ENCODE assay signal across 9 mouse cellular contexts in the genomic region with DNA sequence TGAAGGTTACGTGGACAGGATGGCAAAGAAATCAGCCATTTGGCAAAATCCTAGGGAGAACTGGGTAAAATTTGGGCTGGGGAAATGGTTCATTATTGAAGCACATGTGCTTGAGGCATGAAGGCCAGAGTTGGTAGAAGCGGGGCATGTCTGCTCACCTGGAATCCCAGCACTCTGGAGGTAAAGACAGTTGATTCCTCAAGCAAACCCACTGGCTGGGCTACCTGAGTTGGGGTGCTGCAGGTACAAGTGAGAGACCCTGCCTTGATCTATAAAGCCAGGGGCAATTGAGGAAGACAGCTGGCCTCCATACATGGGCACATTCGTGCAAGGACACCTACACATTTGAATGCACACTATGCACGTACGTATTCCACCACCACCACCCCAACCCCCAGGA. TPM values are rescaled to one million over a fixed set of nuclear protein-coding genes. Genes with fewer than 3 reads are reported as not detected.
A peak's percentile ranks its signal among the peaks of the same experiment; 100 is the strongest.
DNase-seq lines count a peak whose midpoint lies in the region; ATAC-seq lines count a peak whose summit lies in the region.
"Had no signal": no experiment of that assay in that cellular context is flagged by ENCODE, and none has a peak within 500 bp of the region (broad histone marks: within the 10 kb centered on the region; RNA-seq: fewer than 3 reads in every experiment).

No protein-coding gene starts in this region.

- 92% methylated on average over 5 of the region's 5 CpGs for WGBS in kidney, embryonic 16.5 days
- 91% methylated on average over 5 of the region's 5 CpGs for WGBS in embryonic facial prominence, embryonic 10.5 days
- WGBS in heart, embryonic 16.5 days, result 93% methylated on average over 5 of the region's 5 CpGs
- WGBS in liver, embryonic 16.5 days (ENCODE audit: insufficient replicate concordance), result 80% methylated on average over 5 of the region's 5 CpGs

- H3K27ac ChIP-seq in kidney, embryonic 16.5 days (ENCODE audit: low read length), result no peak overlapping the region
- no peak overlapping the region for H3K27ac ChIP-seq in embryonic facial prominence, embryonic 10.5 days (replicated peaks)
- H3K27ac ChIP-seq in heart, embryonic 16.5 days (ENCODE audit: low read length), result no peak overlapping the region
- H3K27ac ChIP-seq in liver, embryonic 16.5 days (ENCODE audit: low read length), result no peak overlapping the region

- no peak overlapping the region for H3K9ac ChIP-seq in kidney, embryonic 16.5 days (replicated peaks; ENCODE audit: low read length)
- H3K9ac ChIP-seq in heart, embryonic 16.5 days (ENCODE audit: low read length), result no peak overlapping the region
- no peak overlapping the region; the same call in 1 of the 2 replicates for H3K9ac ChIP-seq in liver, embryonic 16.5 days (ENCODE audit: low read depth, low read length)

- H3K4me1 ChIP-seq in kidney, embryonic 16.5 days (ENCODE audit: insufficient read depth, low read length), result peaks cover 10% of the 10 kb centered on the region; the same call in 1 of the 2 replicates
- H3K4me1 ChIP-seq in embryonic facial prominence, embryonic 10.5 days, result peaks cover 10% of the 10 kb centered on the region
- H3K4me1 ChIP-seq in heart, embryonic 16.5 days (ENCODE audit: control insufficient read depth, insufficient read depth, low read length), result peaks cover 10% of the 10 kb centered on the region; the same call in 1 of the 2 replicates
- H3K4me1 ChIP-seq in liver, embryonic 16.5 days (ENCODE audit: control insufficient read depth, low read depth, low read length), result peaks cover 12% of the 10 kb centered on the region

- H3K36me3 ChIP-seq in kidney, embryonic 16.5 days (ENCODE audit: insufficient read depth, low read length), result peaks cover 37% of the 10 kb centered on the region
- peaks cover 42% of the 10 kb centered on the region for H3K36me3 ChIP-seq in embryonic facial prominence, embryonic 10.5 days (replicated peaks)
- peaks cover 24% of the 10 kb centered on the region for H3K36me3 ChIP-seq in heart, embryonic 16.5 days (ENCODE audit: control insufficient read depth, insufficient read depth)
- H3K36me3 ChIP-seq in liver, embryonic 16.5 days (ENCODE audit: control insufficient read depth, insufficient read depth), result no peaks in the 10 kb centered on the region

- DNase-seq in kidney, postnatal 14 days, result no peak
- DNase-seq in embryonic facial prominence, embryonic 10.5 days (ENCODE audit: low spot score), result no peak
- DNase-seq in gastrocnemius, postnatal 4 days (ENCODE audit: low spot score in 2 of 2), result no peak
- DNase-seq in thymus, postnatal 25 days, result no peak

- H3K4me2 ChIP-seq in kidney, embryonic 16.5 days (replicated peaks; ENCODE audit: low read depth, low read length), result peak overlapping the region; percentile 76
- H3K4me2 ChIP-seq in heart, embryonic 16.5 days (ENCODE audit: low read depth, low read length), result peak overlapping the region; percentile 79
- peak overlapping the region; percentile 80; the same call in 1 of the 2 replicates for H3K4me2 ChIP-seq in liver, embryonic 16.5 days (ENCODE audit: low read depth, low read length)

- ATAC-seq in kidney, embryonic 16.5 days (ENCODE audit: low FRiP score, low TSS enrichment), result no peak
- no peak for ATAC-seq in heart, embryonic 16.5 days (replicated peaks; ENCODE audit: extremely low read depth, insufficient read depth, low FRiP score)
- ATAC-seq in liver, embryonic 16.5 days (ENCODE audit: low read depth), result no peak
- ATAC-seq in inflammation-experienced regulatory T-cells, adult 6 months, result no peak

- H3K4me3 ChIP-seq in kidney, embryonic 16.5 days (ENCODE audit: low read length), result peak overlapping the region; percentile 75
- H3K4me3 ChIP-seq in embryonic facial prominence, embryonic 10.5 days, result peak overlapping the region; percentile 72
- H3K4me3 ChIP-seq in heart, embryonic 16.5 days (ENCODE audit: low read length), result peak overlapping the region; percentile 71
- H3K4me3 ChIP-seq in liver, embryonic 16.5 days (ENCODE audit: low read depth, low read length), result no peak overlapping the region; the same call in 1 of the 2 replicates

- H3K27me3 ChIP-seq in kidney, embryonic 16.5 days (ENCODE audit: insufficient read depth, low read length), result no peaks in the 10 kb centered on the region
- H3K27me3 ChIP-seq in embryonic facial prominence, embryonic 10.5 days (replicated peaks; ENCODE audit: low read depth, poor library complexity, severe bottlenecking), result peaks cover 8% of the 10 kb centered on the region
- no peaks in the 10 kb centered on the region for H3K27me3 ChIP-seq in heart, embryonic 16.5 days (ENCODE audit: control insufficient read depth, insufficient read depth, low read length)
- no peaks in the 10 kb centered on the region for H3K27me3 ChIP-seq in liver, embryonic 16.5 days (ENCODE audit: control insufficient read depth, insufficient read depth, low read depth, low read length)

- H3K9me3 ChIP-seq in kidney, embryonic 16.5 days (ENCODE audit: low read length), result no peaks in the 10 kb centered on the region
- no peaks in the 10 kb centered on the region for H3K9me3 ChIP-seq in embryonic facial prominence, embryonic 10.5 days
- H3K9me3 ChIP-seq in heart, embryonic 16.5 days (replicated peaks; ENCODE audit: control insufficient read depth, low read length), result no peaks in the 10 kb centered on the region
- no peaks in the 10 kb centered on the region for H3K9me3 ChIP-seq in liver, embryonic 16.5 days (replicated peaks; ENCODE audit: control insufficient read depth, low read length)

RNA-seq across cellular contexts. Expression of a gene that starts 0.9 kb away (rescaled TPM):
- 61.8 and 64.7 TPM in 2 replicates for polyA plus RNA-seq in kidney, embryonic 16.5 days (2015; fragmentation: Nextera tagmentation; extraction: Ambion mirVana)
- 31.6 and 34.8 TPM in 2 replicates for polyA plus RNA-seq in embryonic facial prominence, embryonic 10.5 days (2016; fragmentation: Nextera tagmentation; extraction: Ambion mirVana)
- 58.6 and 63.6 TPM in 2 replicates for polyA plus RNA-seq in heart, embryonic 16.5 days (2015; fragmentation: Nextera tagmentation; extraction: Ambion mirVana)
- 8.1 and 8.9 TPM in 2 replicates for polyA plus RNA-seq in liver, embryonic 16.5 days (2015; fragmentation: Nextera tagmentation; extraction: Ambion mirVana)
- polyA plus RNA-seq in inflammation-experienced regulatory T-cells, adult 6 months (2017; shearing (Covaris generic)), result 10 to 100 TPM; 27.1 to 55.4 (median 47.5) TPM
- 10 to 100 TPM; 20.1 to 23.1 TPM for total RNA-seq in gastrocnemius, postnatal 4 days (2021)

RNA-seq across cellular contexts. Expression of a gene that starts 4.4 kb away (rescaled TPM):
- polyA plus RNA-seq in kidney, embryonic 16.5 days (2015; fragmentation: Nextera tagmentation; extraction: Ambion mirVana), result 4.5 and 5.5 TPM in 2 replicates
- polyA plus RNA-seq in embryonic facial prominence, embryonic 10.5 days (2016; fragmentation: Nextera tagmentation; extraction: Ambion mirVana), result not detected in 2 replicates
- polyA plus RNA-seq in heart, embryonic 16.5 days (2015; fragmentation: Nextera tagmentation; extraction: Ambion mirVana), result 0.21 TPM in 1 of 2 replicates, not detected in the other
- 0.63 and 0.65 TPM in 2 replicates for polyA plus RNA-seq in liver, embryonic 16.5 days (2015; fragmentation: Nextera tagmentation; extraction: Ambion mirVana)
- not detected for polyA plus RNA-seq in inflammation-experienced regulatory T-cells, adult 6 months (2017; shearing (Covaris generic))
- not detected for total RNA-seq in gastrocnemius, postnatal 4 days (2021)
- total RNA-seq: hematopoietic stem cell, adult 5-6 weeks had no signal

RNA-seq across cellular contexts. Expression of a gene that starts 6.4 kb away (rescaled TPM):
- 14.2 and 15.0 TPM in 2 replicates for polyA plus RNA-seq in kidney, embryonic 16.5 days (2015; fragmentation: Nextera tagmentation; extraction: Ambion mirVana)
- polyA plus RNA-seq in embryonic facial prominence, embryonic 10.5 days (2016; fragmentation: Nextera tagmentation; extraction: Ambion mirVana), result 0.99 and 1.3 TPM in 2 replicates
- 9.0 and 9.1 TPM in 2 replicates for polyA plus RNA-seq in heart, embryonic 16.5 days (2015; fragmentation: Nextera tagmentation; extraction: Ambion mirVana)
- polyA plus RNA-seq in liver, embryonic 16.5 days (2015; fragmentation: Nextera tagmentation; extraction: Ambion mirVana), result 2.9 and 3.1 TPM in 2 replicates
- polyA plus RNA-seq in inflammation-experienced regulatory T-cells, adult 6 months (2017; shearing (Covaris generic)), result under 1 TPM in 2 of 3 experiments, not detected in 1; 0.40 to 0.45 TPM
- 1 to 10 TPM; 4.2 to 4.8 TPM for total RNA-seq in gastrocnemius, postnatal 4 days (2021)

RNA-seq across cellular contexts. Expression of a gene that starts 38.7 kb away (rescaled TPM):
- polyA plus RNA-seq in kidney, embryonic 16.5 days (2015; fragmentation: Nextera tagmentation; extraction: Ambion mirVana), result 90.3 and 91.7 TPM in 2 replicates
- 54.9 and 59.2 TPM in 2 replicates for polyA plus RNA-seq in embryonic facial prominence, embryonic 10.5 days (2016; fragmentation: Nextera tagmentation; extraction: Ambion mirVana)
- polyA plus RNA-seq in heart, embryonic 16.5 days (2015; fragmentation: Nextera tagmentation; extraction: Ambion mirVana), result 72.1 and 74.4 TPM in 2 replicates
- 36.7 and 43.1 TPM in 2 replicates for polyA plus RNA-seq in liver, embryonic 16.5 days (2015; fragmentation: Nextera tagmentation; extraction: Ambion mirVana)
- polyA plus RNA-seq in inflammation-experienced regulatory T-cells, adult 6 months (2017; shearing (Covaris generic)), result 10 to 100 TPM; 10.5 to 16.7 (median 15.5) TPM
- 10 to 100 TPM; 55.6 to 55.8 TPM for total RNA-seq in gastrocnemius, postnatal 4 days (2021)

RNA-seq across cellular contexts. Expression of a gene that starts 38.9 kb away (rescaled TPM):
- 90.0 and 92.6 TPM in 2 replicates for polyA plus RNA-seq in kidney, embryonic 16.5 days (2015; fragmentation: Nextera tagmentation; extraction: Ambion mirVana)
- polyA plus RNA-seq in embryonic facial prominence, embryonic 10.5 days (2016; fragmentation: Nextera tagmentation; extraction: Ambion mirVana), result 93.5 and 101 TPM in 2 replicates
- 42.5 and 44.6 TPM in 2 replicates for polyA plus RNA-seq in heart, embryonic 16.5 days (2015; fragmentation: Nextera tagmentation; extraction: Ambion mirVana)
- 39.1 and 40.7 TPM in 2 replicates for polyA plus RNA-seq in liver, embryonic 16.5 days (2015; fragmentation: Nextera tagmentation; extraction: Ambion mirVana)
- 100 to 1,000 TPM in 2 of 3 experiments, 10 to 100 TPM in 1; 65.5 to 124 (median 103) TPM for polyA plus RNA-seq in inflammation-experienced regulatory T-cells, adult 6 months (2017; shearing (Covaris generic))
- 10 to 100 TPM; 24.5 to 25.7 TPM for total RNA-seq in gastrocnemius, postnatal 4 days (2021)
